Mouse (Mus musculus): Measurements from ENCODE around the gene Nme2.
"Not testable (repeated sequence)": the region's sequence is repeated elsewhere in the genome, so short reads cannot be mapped to it uniquely, and the experiment has no call there.

Gene Nme2

GRCm38 (mm10) chr11:93968005-93968847 lies 12.2 kb upstream of the Nme2 start, which contains the start of the genes Gm20390 and Nme1:
Gm20390 (minus strand) TSS chr11:93968293.
Nme1 (minus strand) TSS chr11:93968521.
- in situ Hi-C loops (cut with MboI, MseI): loop anchor here (5.0 to 10.0 kb wide), 3 partner anchors 34 to 347 kb away; no protein-coding TSS in a partner anchor

DNA sequence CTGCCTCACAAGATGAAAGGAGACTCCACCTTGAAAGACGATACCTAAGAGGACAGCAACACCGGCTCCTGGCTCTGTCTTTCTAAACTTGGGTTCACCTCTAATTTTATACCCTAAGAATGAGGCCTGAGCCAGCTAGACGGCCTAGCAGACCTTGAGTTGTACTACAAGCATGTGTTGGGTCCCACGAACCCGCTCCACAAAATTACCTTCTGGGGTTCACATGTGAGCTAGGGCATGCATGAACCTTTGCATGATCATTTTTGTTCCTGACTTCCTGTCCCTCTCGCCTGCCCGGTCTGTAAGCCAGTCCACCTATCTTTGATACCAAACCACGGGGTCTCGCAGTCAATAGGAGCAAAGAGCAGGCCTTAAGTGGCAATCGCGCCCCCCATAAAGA lies 11.3 kb upstream of the Nme2 start:
- in situ Hi-C loops (cut with MboI, MseI): loop anchor here (5.0 to 10.0 kb wide), 3 partner anchors 35 to 347 kb away; no protein-coding TSS in a partner anchor

- in situ Hi-C loops (cut with MboI, MseI): loop anchor here (5.0 to 10.0 kb wide), 3 partner anchors 37 to 349 kb away; no protein-coding TSS in a partner anchor
These were observed 9.3 kb upstream of the Nme2 start for GRCm38 (mm10) chr11:93965391-93965790.

- in situ Hi-C loops (cut with MboI, MseI): loop anchor here (10.0 kb wide), 1 partner anchor 352 kb away; no protein-coding TSS in a partner anchor
These were observed 7.0 kb upstream of the Nme2 start for GRCm38 (mm10) chr11:93963013-93963412.

DNA sequence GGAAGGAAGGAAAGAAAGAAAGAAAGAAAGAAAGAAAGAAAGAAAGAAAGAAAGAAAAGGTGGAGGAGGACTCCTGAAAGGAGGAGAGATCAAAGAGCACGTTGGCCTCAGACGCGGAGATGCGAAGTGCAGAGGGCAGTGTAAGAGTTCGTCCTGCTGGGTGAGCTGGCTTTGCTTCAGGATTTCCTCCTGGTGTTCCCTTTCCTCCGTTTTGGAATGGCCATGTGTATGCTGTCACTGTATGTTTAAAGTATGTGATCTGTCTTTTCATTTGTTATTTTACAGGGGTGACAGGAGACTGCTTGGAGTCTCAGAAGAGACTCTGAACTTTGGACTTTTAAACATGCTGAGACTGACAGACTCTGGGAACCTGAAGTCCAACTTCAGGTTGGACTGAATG lies 5.4 kb upstream of the Nme2 start:
- in situ Hi-C loops (cut with MboI, MseI): loop anchor here (10.0 kb wide), 1 partner anchor 353 kb away; no protein-coding TSS in a partner anchor

- in situ Hi-C loops (cut with MboI, MseI): no loop called here
These were observed 1.7 kb upstream of the Nme2 start for GRCm38 (mm10) chr11:93957746-93958145.

- in situ Hi-C loops (cut with MboI, MseI): no loop called here
These were observed 1.0 kb upstream of the Nme2 start for GRCm38 (mm10) chr11:93957031-93957555.

GRCm38 (mm10) chr11:93955256-93956150 lies 556 bp downstream of the Nme2 start:
- in situ Hi-C loops (cut with MboI, MseI): no loop called here

DNA sequence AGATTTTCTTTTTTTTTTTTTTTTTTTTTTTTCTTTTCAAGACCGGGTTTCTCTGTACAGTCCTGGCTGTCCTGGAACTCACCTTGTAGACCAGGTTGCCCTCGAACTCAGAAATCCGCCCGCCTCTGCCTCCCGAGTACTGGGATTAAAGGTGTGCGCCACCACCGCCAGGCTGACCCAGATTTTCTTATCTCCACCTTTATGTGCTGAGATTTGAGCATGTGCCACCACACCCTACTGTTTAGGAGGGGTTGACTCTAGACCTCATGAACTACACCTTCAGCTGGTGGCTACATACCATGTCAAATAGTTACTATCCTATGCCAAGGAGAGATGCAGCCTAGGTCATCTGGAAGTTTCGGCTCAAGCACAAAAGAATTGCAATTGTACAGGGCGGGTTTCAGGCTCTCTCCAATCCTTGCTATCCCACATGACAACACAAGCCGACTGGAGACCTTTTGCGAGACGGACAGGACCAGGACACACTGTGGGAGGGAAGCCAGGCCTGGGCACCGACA lies 1.3 kb downstream of the Nme2 start:
- in situ Hi-C loops (cut with MboI, MseI): no loop called here

- in situ Hi-C loops (cut with MboI, MseI): no loop called here
These were observed 3.7 kb downstream of the Nme2 start for GRCm38 (mm10) chr11:93952376-93952775.

GRCm38 (mm10) chr11:93950045-93950444 lies 6.0 kb downstream of the Nme2 start:
- in situ Hi-C loops (cut with MboI, MseI): no loop called here

DNA sequence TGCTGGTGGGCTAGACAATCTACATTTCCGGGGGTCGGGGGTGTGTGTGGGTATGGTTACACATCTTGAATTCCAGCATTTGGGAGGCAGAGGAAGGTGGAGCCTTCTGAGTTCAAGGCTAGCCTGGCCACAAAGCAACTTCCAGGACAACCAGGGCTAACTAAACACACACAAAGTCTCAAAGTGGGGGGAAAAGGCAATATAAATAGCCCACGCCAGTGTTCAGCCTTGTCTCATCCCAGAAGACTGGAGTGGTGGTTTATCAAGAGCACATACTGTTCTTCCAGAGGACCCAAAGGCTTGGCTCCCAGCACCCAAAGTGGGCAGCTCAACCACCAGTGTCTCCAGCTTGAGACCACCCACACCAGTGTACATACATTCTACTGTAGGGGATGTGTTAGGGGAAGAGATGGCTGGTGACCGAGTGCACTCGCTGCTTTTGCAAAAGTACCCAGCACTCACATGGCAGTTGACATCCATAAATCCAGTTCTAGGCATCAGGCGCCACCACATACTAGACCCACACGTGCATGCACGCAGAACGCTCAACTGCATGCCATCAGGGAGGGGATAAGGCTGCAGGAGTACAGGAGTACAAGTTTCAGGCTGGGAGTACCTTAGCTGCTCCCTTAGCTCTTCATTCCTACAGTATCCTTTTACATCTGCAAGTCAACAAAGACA lies 7.0 kb downstream of the Nme2 start:
- in situ Hi-C loops (cut with MboI, MseI): no loop called here

- in situ Hi-C loops (cut with MboI, MseI): no loop called here
These were observed 11.1 kb downstream of the Nme2 start for GRCm38 (mm10) chr11:93944986-93945385.

DNA sequence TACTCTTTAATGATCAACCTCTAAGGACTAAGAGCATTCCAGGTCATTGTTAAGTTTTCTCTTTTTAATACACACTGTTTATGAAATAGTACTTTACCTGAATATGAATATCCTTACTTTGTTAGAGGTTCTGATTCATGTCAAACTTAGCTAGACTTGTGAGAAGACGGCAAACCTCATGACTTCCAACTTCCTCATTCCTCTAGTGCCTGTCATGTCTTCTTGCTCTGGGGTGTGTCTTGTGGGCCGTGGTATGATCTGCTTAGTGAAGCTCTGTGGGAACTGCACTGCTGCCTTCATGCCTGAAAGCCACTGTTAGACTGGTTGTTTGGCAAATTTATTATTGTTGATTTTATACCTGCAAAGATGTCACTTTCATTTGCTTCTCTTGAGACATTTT lies 15.2 kb downstream of the Nme2 start:
- in situ Hi-C loops (cut with MboI, MseI): no loop called here

DNA sequence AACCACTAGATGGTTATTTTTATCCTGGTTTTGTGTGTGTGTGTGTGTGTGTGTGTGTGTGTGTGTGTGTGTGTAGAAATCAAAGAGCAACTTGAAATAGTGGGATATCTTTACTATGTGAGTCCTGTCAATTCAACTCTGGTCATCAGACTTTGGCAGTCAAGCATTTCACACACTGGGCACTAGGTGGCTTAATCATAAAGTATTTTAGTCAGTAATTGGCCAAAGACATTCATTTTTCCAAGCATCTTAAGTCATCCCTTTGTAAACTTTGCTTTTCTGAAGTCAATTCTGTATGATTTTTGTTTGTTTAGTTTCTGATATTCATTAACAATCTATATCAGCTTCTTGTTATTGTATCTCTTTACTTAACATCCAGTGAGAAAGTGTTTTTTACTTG lies 27.0 kb downstream of the Nme2 start:
- in situ Hi-C loops (cut with MboI, MseI): no loop called here

DNA sequence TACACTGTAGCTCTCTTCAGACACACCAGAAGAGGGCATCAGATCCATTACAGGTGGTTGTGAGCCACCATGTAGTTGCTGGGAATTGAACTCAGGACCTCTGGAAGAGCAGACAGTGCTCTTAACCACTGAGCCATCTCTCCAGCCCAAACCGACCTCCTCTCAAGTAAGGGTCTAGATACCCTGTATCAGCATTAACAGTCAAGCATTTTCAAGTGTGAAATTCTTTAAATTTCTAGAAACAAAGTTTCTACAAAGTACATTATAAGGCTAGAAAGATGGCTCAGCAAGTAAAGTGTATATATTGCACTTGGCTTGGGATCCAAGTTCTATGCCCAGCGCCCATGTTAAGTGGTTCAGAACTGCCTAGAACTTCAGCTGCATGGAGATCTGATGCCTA lies 41.0 kb downstream of the Nme2 start:
- in situ Hi-C loops (cut with MboI, MseI): not testable (repeated sequence)

DNA sequence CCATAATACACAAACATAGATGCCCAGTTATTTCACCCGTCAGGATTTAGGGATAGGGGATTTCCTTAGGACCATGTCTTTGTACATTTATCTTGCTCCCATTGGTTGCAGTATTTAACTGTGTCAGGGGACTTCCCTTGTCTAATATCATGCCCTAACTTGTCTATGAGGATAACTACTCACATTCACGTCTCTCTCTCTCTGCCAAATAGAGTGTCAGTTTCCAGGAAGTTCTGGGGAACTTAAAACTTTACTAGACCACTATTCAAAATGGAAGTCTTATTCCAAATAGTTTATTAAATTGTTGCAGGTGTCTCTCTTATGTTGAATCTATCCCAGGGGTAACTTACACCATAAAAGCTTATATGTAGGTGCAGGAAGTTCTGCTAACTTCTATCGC lies 44.5 kb downstream of the Nme2 start:
- in situ Hi-C loops (cut with MboI, MseI): no loop called here

- in situ Hi-C loops (cut with MboI, MseI): no loop called here
These were observed 47.2 kb downstream of the Nme2 start for GRCm38 (mm10) chr11:93908829-93909228.

GRCm38 (mm10) chr11:93907839-93908238 lies 48.2 kb downstream of the Nme2 start:
- in situ Hi-C loops (cut with MboI, MseI): no loop called here

DNA sequence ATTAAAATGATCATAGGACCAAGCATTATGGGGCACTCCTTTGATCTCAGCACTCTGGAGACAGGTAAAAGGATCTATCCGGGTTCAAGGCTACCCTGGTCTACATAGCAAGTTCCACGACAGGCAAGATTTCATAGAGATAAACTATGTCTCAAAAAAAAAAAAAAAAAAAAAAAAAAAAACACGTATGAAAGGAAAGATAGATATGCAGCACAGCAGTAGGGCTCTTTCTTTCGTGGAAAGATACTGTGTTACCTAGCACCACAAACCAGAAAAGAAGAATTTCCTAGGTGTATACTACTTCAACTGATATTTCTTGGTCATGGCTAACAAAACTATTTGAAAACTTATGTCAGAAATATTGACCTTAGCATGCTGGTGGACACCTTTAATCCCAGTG lies 49.2 kb downstream of the Nme2 start:
- in situ Hi-C loops (cut with MboI, MseI): no loop called here

All from regulatory T cell (primary cell).